Mouse (Mus musculus) urinary bladder, adult 18-20 months (tissue): ENCODE results near the gene Crip2.

Source experiments
- DNase-seq, 2 experiments: peaks; one replicate each; pipeline ENCODE4 v3.0.0; 2022; ENCODE audit warnings: low spot score in 2 of 2, mixed read lengths in 2 of 2

Crip2 gene

DNA sequence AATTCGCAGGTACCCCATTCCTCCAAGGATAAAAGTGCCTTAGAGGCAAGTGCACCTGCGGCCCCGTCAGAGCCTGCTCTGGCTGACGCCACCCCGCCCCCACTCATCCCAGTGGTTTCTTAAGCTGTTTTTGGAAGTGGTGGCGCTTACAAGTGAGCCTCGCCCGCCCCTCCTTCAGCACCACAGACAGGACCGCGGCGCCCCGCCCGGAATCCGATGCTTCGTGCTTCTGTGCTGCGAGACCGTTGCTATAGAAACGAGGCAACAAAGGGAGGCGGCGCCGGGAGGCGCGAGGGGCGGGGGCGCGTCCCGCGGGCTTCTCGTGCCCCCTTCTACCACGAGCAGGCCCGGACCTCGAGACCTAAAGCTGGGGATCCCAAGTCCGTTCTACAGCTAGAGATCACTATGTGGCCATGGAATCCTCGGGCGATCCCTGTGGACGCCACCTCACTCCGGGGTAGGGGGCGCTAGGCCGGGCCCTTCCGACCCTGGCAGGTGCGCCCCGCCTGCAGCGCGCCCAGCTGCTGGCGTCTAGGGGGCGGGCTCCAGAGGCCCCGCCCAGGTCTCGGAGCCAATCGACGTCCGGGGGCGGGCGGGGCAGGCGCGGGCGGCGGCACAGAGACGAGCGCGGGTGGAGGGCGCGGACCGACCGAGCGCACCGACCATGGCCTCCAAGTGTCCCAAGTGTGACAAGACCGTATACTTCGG lies at the start of gene Crip2:
Gene Crip2, plus strand, starts transcription at position 329 of the 708 bp plus-strand sequence.
- peak; percentile 86 to 89 for DNase-seq

GRCm38 (mm10) chr12:113097040-113097439 lies 43.0 kb upstream of the Crip2 start:
- DNase-seq: no peak

DNA sequence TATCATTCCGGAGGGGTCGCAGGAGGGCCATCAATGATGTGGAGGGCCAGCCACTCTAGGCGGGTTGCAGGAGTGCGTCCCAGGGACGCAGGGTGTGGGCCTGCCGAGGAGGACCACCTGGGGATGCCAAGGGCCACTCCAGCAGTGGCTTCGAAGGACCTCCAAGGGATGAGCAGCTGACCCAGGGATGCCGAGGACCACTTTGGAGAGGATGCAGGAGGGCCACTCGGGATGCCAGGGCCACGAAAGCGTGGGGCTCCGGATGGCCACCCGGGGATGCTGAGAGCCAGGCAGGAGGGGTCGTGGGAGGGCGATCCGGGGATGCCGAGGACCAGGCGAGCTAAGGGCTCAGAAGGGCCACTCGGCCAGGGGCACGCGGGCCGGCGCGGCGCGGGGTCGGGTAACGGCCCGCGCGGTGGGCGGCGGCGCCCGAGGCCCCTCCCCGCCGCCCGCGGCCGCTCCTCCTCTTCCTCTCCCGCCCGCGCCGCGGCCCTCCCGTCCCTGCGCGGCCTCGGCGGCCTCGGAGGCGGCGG lies 42.2 kb upstream of the Crip2 start, which contains the start of gene Mta1:
Gene Mta1, plus strand, starts transcription at position 530 of the 533 bp plus-strand sequence.
- DNase-seq: no peak

- DNase-seq: no peak
Measured at GRCm38 (mm10) chr12:113098530-113099151, 41.4 kb upstream of the Crip2 start.

DNA sequence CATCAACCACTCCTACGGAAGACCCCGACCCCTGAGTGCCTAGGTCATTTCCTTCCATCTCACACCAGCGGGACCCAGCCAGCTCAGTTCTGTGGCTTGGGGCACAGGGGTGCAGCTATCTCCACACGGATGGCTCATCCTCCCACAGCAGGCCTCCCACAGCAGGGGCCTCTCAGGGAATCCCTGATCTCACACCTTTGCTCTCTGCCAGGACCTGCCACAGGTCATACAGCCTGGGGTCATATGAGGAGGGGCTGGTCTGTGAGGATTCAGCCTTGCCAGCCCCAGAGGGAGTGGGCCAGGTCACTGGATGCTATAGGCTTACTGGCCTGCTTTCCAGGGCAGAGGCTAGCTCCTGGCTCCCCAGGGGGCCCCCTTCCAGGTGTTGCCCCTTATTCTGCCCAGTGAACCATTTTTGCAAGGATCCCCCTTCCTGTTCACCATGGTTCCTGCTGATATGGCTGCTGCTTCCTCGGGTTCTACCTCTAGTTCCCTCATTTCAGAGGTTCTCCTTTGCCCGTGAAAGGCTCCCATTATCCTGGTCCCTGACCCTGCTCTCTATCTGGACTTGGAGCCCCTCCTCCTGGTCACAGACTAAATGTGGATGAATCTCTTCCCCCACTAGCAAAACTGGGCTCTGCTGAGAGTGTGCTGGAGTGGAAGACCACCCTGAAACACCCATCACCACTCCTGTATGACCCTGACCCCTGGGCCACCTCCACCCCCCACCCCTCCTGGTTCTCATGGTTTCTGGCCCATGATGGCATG lies 40.4 kb upstream of the Crip2 start:
- DNase-seq: no peak

DNA sequence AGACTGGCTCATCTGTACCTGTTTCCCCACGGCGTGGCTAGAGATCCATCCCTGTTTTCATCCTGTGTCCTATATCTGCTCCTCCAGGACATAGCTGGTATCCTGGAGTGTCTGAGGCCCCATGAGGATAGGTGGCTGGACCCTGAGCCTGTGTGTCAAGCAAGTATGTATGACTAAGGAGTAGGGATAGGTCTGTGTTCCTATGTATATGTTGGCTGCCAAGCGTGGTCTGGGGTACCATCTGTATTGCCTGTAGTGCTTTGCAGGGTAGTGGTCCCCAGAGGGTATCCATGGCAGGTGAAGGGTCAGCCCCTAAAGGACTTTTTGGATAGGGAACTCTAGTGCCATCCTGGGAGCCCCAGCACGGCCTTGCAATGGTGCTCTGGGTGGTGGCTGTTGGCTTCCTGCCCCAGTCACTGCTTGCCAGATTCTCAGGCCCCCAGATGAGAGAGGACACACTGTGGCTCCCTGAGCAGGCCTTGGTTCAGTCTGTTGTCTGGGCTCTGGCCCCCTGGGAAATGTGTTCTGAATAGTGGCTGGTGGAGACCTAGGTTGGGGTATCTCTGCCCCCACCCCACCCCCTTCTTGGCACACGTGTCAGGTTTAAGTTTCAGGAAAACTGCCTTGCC lies 39.5 kb upstream of the Crip2 start:
- no peak for DNase-seq

GRCm38 (mm10) chr12:113101251-113101960 lies 38.6 kb upstream of the Crip2 start:
- no peak for DNase-seq

DNA sequence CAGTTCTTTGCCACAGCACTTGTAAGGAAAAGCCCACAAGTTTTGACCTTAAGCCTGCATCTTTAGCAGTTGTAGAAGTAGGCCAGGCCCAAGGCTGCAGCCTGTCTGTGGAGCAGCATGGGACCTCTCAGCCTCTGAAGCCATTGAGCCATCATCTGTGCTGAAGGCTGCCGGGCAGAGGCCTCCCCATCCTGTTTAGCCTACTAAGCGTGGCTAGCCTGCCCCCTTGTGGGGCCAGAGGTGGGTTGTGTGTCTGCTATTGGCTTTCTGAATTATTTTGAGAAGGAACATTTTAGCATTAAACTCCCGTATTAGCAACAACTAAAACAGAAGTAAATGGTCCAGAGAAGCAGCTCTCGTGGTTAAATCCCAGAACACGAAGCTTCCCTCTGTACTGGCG lies 37.6 kb upstream of the Crip2 start:
- no peak for DNase-seq

- no peak for DNase-seq
Measured at GRCm38 (mm10) chr12:113103846-113104451, 36.1 kb upstream of the Crip2 start.

- DNase-seq: peak in 1 of 2 experiments; percentile 52
Measured at GRCm38 (mm10) chr12:113106386-113106785, 33.6 kb upstream of the Crip2 start.

DNA sequence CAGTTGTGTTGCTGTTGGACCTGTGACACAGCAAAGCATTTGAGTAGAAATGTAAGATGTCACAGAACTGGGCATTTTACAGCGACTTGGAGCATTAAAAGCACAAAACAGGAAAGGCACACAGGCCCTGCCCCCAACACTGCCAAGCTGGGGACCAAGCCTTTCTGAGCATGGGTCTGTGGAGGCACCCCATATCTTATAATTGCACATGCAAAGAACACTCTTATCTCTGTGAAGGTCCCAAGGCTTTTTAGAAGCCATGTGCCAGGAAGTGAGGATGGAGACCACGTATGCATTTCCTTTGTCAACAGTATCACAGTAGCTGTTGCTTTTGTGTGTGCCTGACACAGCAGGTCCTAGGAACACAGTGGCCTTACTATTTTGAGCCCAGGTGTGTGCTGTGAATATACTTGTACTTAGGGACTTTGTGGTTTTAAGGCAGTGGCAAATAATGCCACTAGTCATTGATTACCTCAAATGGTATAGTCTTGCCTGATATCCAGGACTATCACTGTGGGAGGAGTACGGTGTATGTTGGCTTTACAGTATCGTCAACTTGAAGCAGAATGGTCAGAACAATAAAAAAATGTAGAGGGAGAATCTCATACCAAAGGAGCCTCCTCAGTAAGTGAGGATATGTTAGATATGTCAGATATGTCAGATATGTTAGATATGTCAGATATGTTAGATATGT lies 32.5 kb upstream of the Crip2 start:
- no peak for DNase-seq

DNA sequence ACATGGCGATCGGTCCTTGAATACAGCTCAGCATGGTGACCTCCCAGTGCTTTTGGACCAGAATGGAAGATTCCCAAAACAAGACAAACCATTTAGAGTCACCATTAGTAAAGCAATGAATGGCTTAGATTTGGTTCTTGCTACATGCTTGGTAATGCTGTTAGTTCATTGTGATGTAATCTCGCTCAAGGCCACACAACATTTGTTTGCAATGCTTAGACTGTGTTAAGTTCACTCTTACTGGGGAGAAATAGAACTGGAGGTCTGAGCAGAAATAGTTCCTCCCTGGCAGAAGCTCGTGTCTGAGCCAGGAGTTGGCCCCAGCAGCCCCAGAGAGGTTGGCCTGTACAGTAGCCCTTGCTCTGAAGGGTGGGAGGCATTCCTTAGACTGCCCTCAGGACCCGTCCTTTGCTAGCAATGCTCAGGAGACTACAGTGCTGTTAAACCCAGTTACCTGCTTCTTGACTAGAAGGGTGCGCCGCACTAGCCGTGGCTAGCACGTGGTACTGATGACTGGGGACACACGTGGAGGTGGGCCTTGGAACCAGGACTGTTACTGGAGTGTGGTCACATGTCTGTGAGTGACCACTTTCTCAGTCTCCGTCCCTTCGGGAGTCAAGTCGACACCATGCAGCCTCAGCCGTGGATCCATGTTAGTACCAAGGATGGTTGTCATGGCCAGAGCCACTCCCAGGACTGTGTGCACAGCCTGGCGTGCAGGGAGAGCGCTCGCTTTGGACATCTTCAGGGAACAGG lies 31.3 kb upstream of the Crip2 start:
- DNase-seq: no peak

- no peak for DNase-seq
Measured at GRCm38 (mm10) chr12:113109801-113110200, 30.2 kb upstream of the Crip2 start.

- no peak for DNase-seq
Measured at GRCm38 (mm10) chr12:113114141-113114540, 25.9 kb upstream of the Crip2 start.

GRCm38 (mm10) chr12:113114856-113115538 lies 25.0 kb upstream of the Crip2 start:
- DNase-seq: no peak

- peak; percentile 67 to 73 for DNase-seq
Measured at GRCm38 (mm10) chr12:113119516-113120410, 20.3 kb upstream of the Crip2 start.

GRCm38 (mm10) chr12:113124726-113125125 lies 15.3 kb upstream of the Crip2 start:
- DNase-seq: no peak

- no peak for DNase-seq
Measured at GRCm38 (mm10) chr12:113130732-113131131, 9.3 kb upstream of the Crip2 start.
